Mouse (Mus musculus): ENCODE data around the gene Kcnh5. TPM values are rescaled to one million over a fixed set of nuclear protein-coding genes. Genes with fewer than 3 reads are reported as not detected.

Kcnh5 gene
- total and polyA plus RNA-seq, 3 experiments = not detected

DNA sequence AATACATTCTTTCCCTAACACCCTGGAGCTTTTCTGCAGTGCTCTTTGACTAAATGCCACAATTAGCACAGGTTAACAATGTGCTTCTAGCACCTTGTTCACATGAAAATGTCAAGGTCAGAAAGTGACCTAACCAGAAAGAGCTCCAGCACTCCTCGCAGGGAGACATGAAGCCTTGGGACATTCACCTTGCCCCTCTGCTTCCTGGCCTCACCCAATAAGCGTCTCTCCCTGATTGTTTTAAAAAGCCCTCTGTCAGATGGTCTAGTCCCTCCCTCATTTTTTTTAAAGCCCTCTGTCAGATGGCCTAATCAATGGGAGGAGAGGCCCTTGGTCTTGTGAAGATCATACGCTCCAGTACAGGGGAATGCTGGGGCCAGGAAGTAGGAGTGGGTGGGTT lies 287.7 kb downstream of the Kcnh5 start:
- H3K79me2 ChIP-seq (ENCODE audit: control insufficient read depth, insufficient read depth, low read length, poor library complexity) = no peaks in the 10 kb centered on the region
- H3K9me3 ChIP-seq (replicated peaks; ENCODE audit: insufficient read depth, low read length) = no peaks in the 10 kb centered on the region
- no peak for DNase-seq (ENCODE audit: low read depth, low spot score)
- no peaks in the 10 kb centered on the region for H3K36me3 ChIP-seq (ENCODE audit: control insufficient read depth in 1 of 2, insufficient read depth in 2 of 2, low read length in 2 of 2)
- H3K27ac ChIP-seq (ENCODE audit: control insufficient read depth, low read depth, low read length) = no peak overlapping the region
- no peaks in the 10 kb centered on the region for H3K27me3 ChIP-seq (ENCODE audit: control insufficient read depth in 1 of 2, insufficient read depth in 2 of 2, low read length in 2 of 2)
- H3K4me3 ChIP-seq (ENCODE audit: control insufficient read depth in 1 of 2, insufficient read depth in 1 of 2, low read depth in 2 of 2, low read length in 2 of 2) = no peak overlapping the region
- H3K4me1 ChIP-seq (ENCODE audit: control insufficient read depth in 1 of 2, insufficient read depth in 2 of 2, low read length in 2 of 2) = no peaks in the 10 kb centered on the region
- no peak overlapping the region for H3K9ac ChIP-seq (ENCODE audit: control insufficient read depth, low read depth, low read length, poor library complexity, severe bottlenecking)
- TF ChIP-seq POLR2AphosphoS2 (IDR thresholded peaks at IDR 0.05; ENCODE audit: low read length) = no peak
- TF ChIP-seq CHD1 (IDR thresholded peaks at IDR 0.05; ENCODE audit: low read depth, low read length) = no peak
- no peak for TF ChIP-seq ELF1 (IDR thresholded peaks at IDR 0.05; ENCODE audit: low read depth, low read length)
- no peak for TF ChIP-seq MXI1 (IDR thresholded peaks at IDR 0.05; ENCODE audit: low read depth, low read length)
- TF ChIP-seq GATA1 (IDR thresholded peaks at IDR 0.05; ENCODE audit: low read depth, low read length) = no peak
- no peak for TF ChIP-seq SMC3 (IDR thresholded peaks at IDR 0.05; ENCODE audit: low read depth, low read length)
- no peak for TF ChIP-seq ZC3H11A (IDR thresholded peaks at IDR 0.05; ENCODE audit: low read depth, low read length)
- TF ChIP-seq JUND (IDR thresholded peaks at IDR 0.05; ENCODE audit: low read depth, low read length) = no peak
- no peak for TF ChIP-seq CHD2 (IDR thresholded peaks at IDR 0.05; ENCODE audit: low read length)
- no peak for TF ChIP-seq SIN3A (IDR thresholded peaks at IDR 0.05; ENCODE audit: low read length)
- TF ChIP-seq KAT2A (conservative IDR thresholded peaks at IDR 0.05; ENCODE audit: low read depth, low read length) = no peak
- no peak for TF ChIP-seq USF2 (IDR thresholded peaks at IDR 0.05; ENCODE audit: borderline replicate concordance in 1 of 2, insufficient read depth in 1 of 2, low read depth in 1 of 2, low read length in 2 of 2)
- no peak for TF ChIP-seq USF1 (IDR thresholded peaks at IDR 0.05; ENCODE audit: low read depth, low read length)
- TF ChIP-seq EP300 (IDR thresholded peaks at IDR 0.05; ENCODE audit: low read depth in 1 of 2, low read length in 2 of 2) = no peak
- no peak for TF ChIP-seq MAX (IDR thresholded peaks at IDR 0.05; ENCODE audit: low read length)
- no peak for TF ChIP-seq UBTF (IDR thresholded peaks at IDR 0.05; ENCODE audit: borderline replicate concordance, insufficient read depth, low read depth, low read length)
- TF ChIP-seq TBP (IDR thresholded peaks at IDR 0.05; ENCODE audit: low read depth, low read length) = no peak
- no peak for TF ChIP-seq NELFE (IDR thresholded peaks at IDR 0.05; ENCODE audit: low read depth, low read length)
- no peak for TF ChIP-seq MEF2A (IDR thresholded peaks at IDR 0.05; ENCODE audit: extremely low read depth, insufficient replicate concordance, low read depth, low read length, poor library complexity, severe bottlenecking)

DNA sequence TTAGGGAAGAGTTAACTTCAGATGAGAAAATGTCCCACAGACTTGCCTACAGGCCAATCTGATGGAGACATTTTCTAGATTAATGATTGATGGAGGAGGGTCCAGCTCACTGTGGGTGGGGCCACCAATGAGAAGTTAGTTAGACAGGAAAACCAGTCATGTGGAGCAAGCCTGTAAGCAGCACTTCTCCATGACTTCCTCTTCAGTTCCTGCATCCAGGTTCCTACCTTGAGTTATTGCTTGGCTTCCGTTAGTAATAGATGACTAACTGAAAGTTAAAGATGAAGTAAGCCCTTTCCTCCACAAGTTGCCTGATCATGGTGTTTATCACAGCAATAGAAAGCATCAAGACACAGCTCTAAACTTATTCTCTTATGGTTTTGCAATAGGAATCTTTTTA lies 290.1 kb downstream of the Kcnh5 start:
- Histone ChIP-seq H3K27ac (ENCODE audit: control insufficient read depth, low read depth, low read length) (no peak overlapping the region), H3K27me3 (ENCODE audit: control insufficient read depth in 1 of 2, insufficient read depth in 2 of 2, low read length in 2 of 2) (no peaks in the 10 kb centered on the region), H3K36me3 (ENCODE audit: control insufficient read depth in 1 of 2, insufficient read depth in 2 of 2, low read length in 2 of 2) (no peaks in the 10 kb centered on the region), H3K4me3 (ENCODE audit: control insufficient read depth in 1 of 2, insufficient read depth in 1 of 2, low read depth in 2 of 2, low read length in 2 of 2) (no peak overlapping the region), H3K4me1 (ENCODE audit: control insufficient read depth in 1 of 2, insufficient read depth in 2 of 2, low read length in 2 of 2) (no peaks in the 10 kb centered on the region), H3K79me2 (ENCODE audit: control insufficient read depth, insufficient read depth, low read length, poor library complexity) (no peaks in the 10 kb centered on the region), H3K9me3 (replicated peaks; ENCODE audit: insufficient read depth, low read length) (no peaks in the 10 kb centered on the region), H3K9ac (ENCODE audit: control insufficient read depth, low read depth, low read length, poor library complexity, severe bottlenecking) (no peak overlapping the region)
- no peak for DNase-seq (ENCODE audit: low read depth, low spot score)
- TF ChIP-seq SIN3A (IDR thresholded peaks at IDR 0.05; ENCODE audit: low read length) (no peak), TCF12 (IDR thresholded peaks at IDR 0.05; ENCODE audit: low read depth, low read length) (no peak)

Data from MEL (cell line).